30 mouse cellular contexts compared by ENCODE assay signal in genomic region chr10:126661095-126661615, GRCm38 (mm10).
DNase-seq lines count a peak whose midpoint lies in the region; ATAC-seq and TF ChIP-seq lines count a peak whose summit lies in the region.
"Had no signal": no experiment of that assay in that cellular context is flagged by ENCODE, and none has a peak within 500 bp of the region (broad histone marks: within the 10 kb centered on the region; RNA-seq: fewer than 3 reads in every experiment).

No protein-coding gene starts in this region.

- H3K36me3 ChIP-seq in hindbrain, embryonic 11.5 days (ENCODE audit: control insufficient read depth, insufficient read depth, low read length), result no peaks in the 10 kb centered on the region
- H3K36me3 ChIP-seq in hindbrain, embryonic 10.5 days, result no peaks in the 10 kb centered on the region
- no peaks in the 10 kb centered on the region for H3K36me3 ChIP-seq in lung, embryonic 15.5 days
- no peaks in the 10 kb centered on the region for H3K36me3 ChIP-seq in stomach, embryonic 14.5 days (ENCODE audit: control insufficient read depth, insufficient read depth, low read length)
- H3K36me3 ChIP-seq in stomach, postnatal 0 days (ENCODE audit: control insufficient read depth, insufficient read depth, low read length), result no peaks in the 10 kb centered on the region
- H3K36me3 ChIP-seq: embryonic facial prominence, embryonic 12.5 days; limb, embryonic 13.5 days; liver, embryonic 13.5 days; stomach, embryonic 15.5 days had no signal

- H3K9me3 ChIP-seq in hindbrain, embryonic 11.5 days (ENCODE audit: control insufficient read depth, low read length), result no peaks in the 10 kb centered on the region
- H3K9me3 ChIP-seq in hindbrain, embryonic 10.5 days, result no peaks in the 10 kb centered on the region
- no peaks in the 10 kb centered on the region for H3K9me3 ChIP-seq in lung, embryonic 15.5 days
- H3K9me3 ChIP-seq in stomach, embryonic 14.5 days (ENCODE audit: control insufficient read depth, low read depth, low read length), result no peaks in the 10 kb centered on the region
- no peaks in the 10 kb centered on the region for H3K9me3 ChIP-seq in stomach, postnatal 0 days (ENCODE audit: control insufficient read depth, low read length)
- H3K9me3 ChIP-seq: embryonic facial prominence, embryonic 12.5 days; stomach, embryonic 15.5 days had no signal

- no peak for DNase-seq in hindbrain, embryonic 11.5 days (ENCODE audit: low spot score)
- no peak for DNase-seq in hindbrain, embryonic 10.5 days (ENCODE audit: low spot score)
- DNase-seq in lung, postnatal 14 days, result no peak
- no peak for DNase-seq in stomach, postnatal 0 days (ENCODE audit: low spot score)
- no peak for DNase-seq in adrenal gland, adult (ENCODE audit: inconsistent age in 2 of 2, low spot score in 1 of 2)
- DNase-seq: adrenal gland, adult 2 months; B cell, adult 2 months; cerebellum, adult 11 months; cerebellum, postnatal 10 days; forebrain, postnatal 0 days; gastrocnemius, postnatal 14 days; heart, adult 11 months; kidney, postnatal 25 days; layer of hippocampus, postnatal 36 days; liver, embryonic 13.5 days; lung, embryonic 14.5 days; lung, postnatal 4 days; right cerebral cortex, adult 18-20 months; right cerebral cortex, postnatal 4 days; thymus, adult 18-20 months; thymus, postnatal 4 days had no signal

- H3K9ac ChIP-seq in hindbrain, embryonic 11.5 days (ENCODE audit: low read depth, low read length), result no peak overlapping the region
- no peak overlapping the region for H3K9ac ChIP-seq in lung, embryonic 15.5 days
- no peak overlapping the region for H3K9ac ChIP-seq in stomach, embryonic 14.5 days (replicated peaks; ENCODE audit: low read depth, low read length)
- no peak overlapping the region for H3K9ac ChIP-seq in stomach, postnatal 0 days (ENCODE audit: low read length)
- H3K9ac ChIP-seq: embryonic facial prominence, embryonic 12.5 days; forebrain, postnatal 0 days; hindbrain, embryonic 14.5 days; limb, embryonic 13.5 days; liver, embryonic 13.5 days; lung, embryonic 14.5 days; stomach, embryonic 15.5 days had no signal

- no peak overlapping the region for H3K4me2 ChIP-seq in hindbrain, embryonic 11.5 days (replicated peaks; ENCODE audit: low read depth, low read length)
- no peak overlapping the region for H3K4me2 ChIP-seq in lung, embryonic 15.5 days
- no peak overlapping the region for H3K4me2 ChIP-seq in stomach, embryonic 14.5 days (replicated peaks; ENCODE audit: low read depth, low read length)
- H3K4me2 ChIP-seq in stomach, postnatal 0 days (replicated peaks; ENCODE audit: low read depth), result no peak overlapping the region
- H3K4me2 ChIP-seq: embryonic facial prominence, embryonic 12.5 days; heart, embryonic 11.5 days; hindbrain, embryonic 14.5 days; limb, embryonic 13.5 days; liver, embryonic 13.5 days; lung, embryonic 14.5 days; stomach, embryonic 15.5 days had no signal

- WGBS in hindbrain, embryonic 11.5 days, result 59% methylated on average over 5 of the region's 5 CpGs
- WGBS in hindbrain, embryonic 10.5 days, result 62% methylated on average over 5 of the region's 5 CpGs
- 46% methylated on average over 5 of the region's 5 CpGs for WGBS in lung, embryonic 15.5 days
- WGBS in stomach, embryonic 14.5 days, result 62% methylated on average over 5 of the region's 5 CpGs
- 58% methylated on average over 5 of the region's 5 CpGs for WGBS in stomach, postnatal 0 days

- no peak for TF ChIP-seq CTCF in stomach, postnatal 0 days (IDR thresholded peaks at IDR 0.05; ENCODE audit: low read depth)

- peak; percentile 67 for ATAC-seq in hindbrain, embryonic 11.5 days (ENCODE audit: low FRiP score)
- ATAC-seq in lung, embryonic 15.5 days (ENCODE audit: borderline replicate concordance, extremely low read depth, low FRiP score, low TSS enrichment), result 0 out of 2 replicates have a peak, but pooled peaks have one; percentile 27
- peak; percentile 33; the same call in 1 of the 2 replicates for ATAC-seq in stomach, embryonic 14.5 days (ENCODE audit: insufficient number of reproducible peaks, insufficient read depth, low FRiP score, low read depth)
- no peak for ATAC-seq in stomach, postnatal 0 days (ENCODE audit: low FRiP score, low TSS enrichment)
- ATAC-seq: forebrain, postnatal 0 days; intestine, embryonic 16.5 days had no signal

- no peak overlapping the region for H3K27ac ChIP-seq in hindbrain, embryonic 11.5 days (ENCODE audit: low read depth, low read length)
- H3K27ac ChIP-seq in hindbrain, embryonic 10.5 days, result no peak overlapping the region
- no peak overlapping the region for H3K27ac ChIP-seq in lung, embryonic 15.5 days
- no peak overlapping the region for H3K27ac ChIP-seq in stomach, embryonic 14.5 days (ENCODE audit: low read length)
- H3K27ac ChIP-seq in stomach, postnatal 0 days (replicated peaks), result no peak overlapping the region
- H3K27ac ChIP-seq: embryonic facial prominence, embryonic 12.5 days; hindbrain, embryonic 14.5 days; limb, embryonic 13.5 days; liver, embryonic 13.5 days; stomach, embryonic 15.5 days had no signal

- no peak overlapping the region for H3K4me3 ChIP-seq in hindbrain, embryonic 11.5 days (ENCODE audit: low read depth, low read length)
- no peak overlapping the region for H3K4me3 ChIP-seq in hindbrain, embryonic 10.5 days
- no peak overlapping the region for H3K4me3 ChIP-seq in lung, embryonic 15.5 days
- H3K4me3 ChIP-seq in stomach, embryonic 14.5 days (ENCODE audit: low read depth, low read length), result no peak overlapping the region
- no peak overlapping the region for H3K4me3 ChIP-seq in stomach, postnatal 0 days (ENCODE audit: low read depth, low read length)
- H3K4me3 ChIP-seq: embryonic facial prominence, embryonic 12.5 days; limb, embryonic 13.5 days; liver, embryonic 13.5 days; stomach, embryonic 15.5 days had no signal

- H3K4me1 ChIP-seq in hindbrain, embryonic 11.5 days (replicated peaks; ENCODE audit: control insufficient read depth, insufficient read depth, low read length), result no peaks in the 10 kb centered on the region
- H3K4me1 ChIP-seq in hindbrain, embryonic 10.5 days (replicated peaks), result no peaks in the 10 kb centered on the region
- no peaks in the 10 kb centered on the region for H3K4me1 ChIP-seq in lung, embryonic 15.5 days
- H3K4me1 ChIP-seq in stomach, embryonic 14.5 days (ENCODE audit: control insufficient read depth, insufficient read depth, low read length), result no peaks in the 10 kb centered on the region
- no peaks in the 10 kb centered on the region for H3K4me1 ChIP-seq in stomach, postnatal 0 days (replicated peaks; ENCODE audit: control insufficient read depth, insufficient read depth)
- H3K4me1 ChIP-seq: embryonic facial prominence, embryonic 12.5 days; liver, embryonic 13.5 days; stomach, embryonic 15.5 days had no signal

- TF ChIP-seq EP300 in stomach, postnatal 0 days (optimal IDR thresholded peaks at IDR 0.05), result no peak

- H3K27me3 ChIP-seq in hindbrain, embryonic 11.5 days (ENCODE audit: control insufficient read depth, insufficient read depth, low read length), result no peaks in the 10 kb centered on the region
- H3K27me3 ChIP-seq in hindbrain, embryonic 10.5 days (ENCODE audit: insufficient read depth, poor library complexity, severe bottlenecking), result no peaks in the 10 kb centered on the region
- H3K27me3 ChIP-seq in lung, embryonic 15.5 days, result no peaks in the 10 kb centered on the region
- H3K27me3 ChIP-seq in stomach, embryonic 14.5 days (ENCODE audit: control insufficient read depth, insufficient read depth, low read length), result no peaks in the 10 kb centered on the region
- H3K27me3 ChIP-seq in stomach, postnatal 0 days (ENCODE audit: control insufficient read depth, insufficient read depth, low read length), result no peaks in the 10 kb centered on the region
- H3K27me3 ChIP-seq: CH12.LX; embryonic facial prominence, embryonic 12.5 days; limb, embryonic 13.5 days; liver, embryonic 13.5 days; stomach, embryonic 15.5 days had no signal
